Mouse (Mus musculus): ENCODE data around the gene Creb3l4. TPM values are rescaled to one million over a fixed set of nuclear protein-coding genes. Genes with fewer than 3 reads are reported as not detected.
A peak's percentile ranks its signal among the peaks of the same experiment; 100 is the strongest.

The Creb3l4 gene
- total and polyA plus RNA-seq, 3 experiments, result 0.21 to 0.89 (median 0.59) TPM

GRCm38 (mm10) chr3:90268971-90269370, 25.7 kb upstream of the Creb3l4 start:
- Histone ChIP-seq H3K9me3 (replicated peaks; ENCODE audit: low read length) (no peaks in the 10 kb centered on the region), H3K4me1 (ENCODE audit: control insufficient read depth in 1 of 2, insufficient read depth in 2 of 2) (peaks cover 16 to 27% of the 10 kb centered on the region in 2 experiments), H3K36me3 (replicated peaks in 1 of 2; ENCODE audit: control insufficient read depth in 1 of 2, insufficient read depth in 1 of 2, low read length in 1 of 2) (peaks cover 57 to 69% of the 10 kb centered on the region in 2 experiments), H3K27me3 (replicated peaks) (no peaks in the 10 kb centered on the region), H3K4me3 (replicated peaks in 1 of 3; ENCODE audit: low read depth in 2 of 3, low read length in 2 of 3, poor library complexity in 1 of 3) (no peak overlapping the region), H3K79me2 (replicated peaks; ENCODE audit: control insufficient read depth, extremely low read depth, insufficient read depth, poor library complexity, severe bottlenecking) (peaks cover 28% of the 10 kb centered on the region), H3K27ac (ENCODE audit: insufficient read depth, low read depth) (no peak overlapping the region), H3K4me2 (ENCODE audit: insufficient read depth, low read depth, poor library complexity, severe bottlenecking) (no peak overlapping the region), H3K9ac (ENCODE audit: insufficient read depth, low read depth) (no peak overlapping the region)
- dilution Hi-C loops (cut with MboI; ENCODE audit: extremely low pct_ligation_motif_present, extremely low pct_unique_long_range_greater_than_20kb, low sequenced_read_pairs) (no loop called here), in situ Hi-C loops (cut with MboI; ENCODE audit: low pct_ligation_motif_present, low pct_unique_long_range_greater_than_20kb, low sequenced_read_pairs) (no loop called here)
- no peak for DNase-seq (ENCODE audit: extremely low read depth)
- no peak for TF ChIP-seq MAX (IDR thresholded peaks at IDR 0.05; ENCODE audit: low read length)
- TF ChIP-seq NELFE (IDR thresholded peaks at IDR 0.05; ENCODE audit: low read depth, low read length), result no peak
- TF ChIP-seq ZKSCAN1 (IDR thresholded peaks at IDR 0.05; ENCODE audit: borderline replicate concordance, low read depth, low read length), result no peak
- TF ChIP-seq TCF12 (IDR thresholded peaks at IDR 0.05; ENCODE audit: low read depth, low read length), result no peak
- no peak for TF ChIP-seq RAD21 (IDR thresholded peaks at IDR 0.05; ENCODE audit: low read depth, low read length)
- TF ChIP-seq BHLHE40 (IDR thresholded peaks at IDR 0.05; ENCODE audit: low read depth, low read length), result no peak
- no peak for TF ChIP-seq POLR2A (IDR thresholded peaks at IDR 0.05; ENCODE audit: low read depth, low read length)
- TF ChIP-seq KAT2A (IDR thresholded peaks at IDR 0.05; ENCODE audit: insufficient replicate concordance, low read length), result no peak
- TF ChIP-seq ELF1 (IDR thresholded peaks at IDR 0.05; ENCODE audit: low read depth, low read length), result no peak
- TF ChIP-seq EP300 (IDR thresholded peaks at IDR 0.05; ENCODE audit: low read length), result no peak
- no peak for TF ChIP-seq USF2 (conservative IDR thresholded peaks at IDR 0.05; ENCODE audit: low read depth, low read length)
- TF ChIP-seq JUN (IDR thresholded peaks at IDR 0.05; ENCODE audit: insufficient read depth, low read depth, low read length), result no peak
- no peak for TF ChIP-seq MAZ (IDR thresholded peaks at IDR 0.05; ENCODE audit: low read depth, low read length)
- no peak for TF ChIP-seq USF1 (IDR thresholded peaks at IDR 0.05; ENCODE audit: low read depth, low read length)
- no peak for TF ChIP-seq CTCF (conservative IDR thresholded peaks at IDR 0.05 in 1 of 2, IDR thresholded peaks at IDR 0.05 in 1 of 2; ENCODE audit: low read depth in 2 of 2, low read length in 2 of 2)
- TF ChIP-seq ZC3H11A (IDR thresholded peaks at IDR 0.05; ENCODE audit: low read depth, low read length), result no peak

GRCm38 (mm10) chr3:90268190-90268589, 24.9 kb upstream of the Creb3l4 start:
- in situ Hi-C loops (cut with MboI; ENCODE audit: low pct_ligation_motif_present, low pct_unique_long_range_greater_than_20kb, low sequenced_read_pairs), result no loop called here
- peak overlapping the region in 1 of 3 experiments; percentile 92 for H3K4me3 ChIP-seq (replicated peaks in 1 of 3; ENCODE audit: low read depth in 2 of 3, low read length in 2 of 3, poor library complexity in 1 of 3)
- dilution Hi-C loops (cut with MboI; ENCODE audit: extremely low pct_ligation_motif_present, extremely low pct_unique_long_range_greater_than_20kb, low sequenced_read_pairs), result no loop called here

More at GRCm38 (mm10) chr3:90268190-90268589, 24.9 kb upstream of the Creb3l4 start:
- H3K36me3 ChIP-seq (replicated peaks in 1 of 2; ENCODE audit: control insufficient read depth in 1 of 2, insufficient read depth in 1 of 2, low read length in 1 of 2), result peaks cover 55 to 68% of the 10 kb centered on the region in 2 experiments
- H3K79me2 ChIP-seq (replicated peaks; ENCODE audit: control insufficient read depth, extremely low read depth, insufficient read depth, poor library complexity, severe bottlenecking), result peaks cover 28% of the 10 kb centered on the region
- H3K27me3 ChIP-seq (replicated peaks), result no peaks in the 10 kb centered on the region
- H3K27ac ChIP-seq (ENCODE audit: insufficient read depth, low read depth), result no peak overlapping the region
- peak overlapping the region; percentile 63 for H3K4me2 ChIP-seq (ENCODE audit: insufficient read depth, low read depth, poor library complexity, severe bottlenecking)
- H3K9me3 ChIP-seq (replicated peaks; ENCODE audit: low read length), result no peaks in the 10 kb centered on the region
- TF ChIP-seq ETS1 (conservative IDR thresholded peaks at IDR 0.05; ENCODE audit: low read depth, low read length) (no peak), MEF2A (IDR thresholded peaks at IDR 0.05; ENCODE audit: borderline replicate concordance, low read depth, low read length) (no peak), POLR2AphosphoS2 (IDR thresholded peaks at IDR 0.05; ENCODE audit: low read depth, low read length) (no peak), USF1 (IDR thresholded peaks at IDR 0.05; ENCODE audit: low read depth, low read length) (no peak), ZC3H11A (IDR thresholded peaks at IDR 0.05; ENCODE audit: low read depth, low read length) (no peak), SIN3A (IDR thresholded peaks at IDR 0.05; ENCODE audit: low read length) (no peak), CTCF (conservative IDR thresholded peaks at IDR 0.05 in 1 of 2, IDR thresholded peaks at IDR 0.05 in 1 of 2; ENCODE audit: low read depth in 2 of 2, low read length in 2 of 2) (no peak), EP300 (IDR thresholded peaks at IDR 0.05; ENCODE audit: low read length) (no peak), MAX (IDR thresholded peaks at IDR 0.05; ENCODE audit: low read length) (no peak), MXI1 (IDR thresholded peaks at IDR 0.05; ENCODE audit: low read depth, low read length) (no peak), CHD1 (IDR thresholded peaks at IDR 0.05; ENCODE audit: low read depth, low read length) (no peak), E2F4 (IDR thresholded peaks at IDR 0.05; ENCODE audit: insufficient replicate concordance, low read depth, low read length) (no peak)
- no peak for DNase-seq (ENCODE audit: extremely low read depth)
- H3K9ac ChIP-seq (ENCODE audit: insufficient read depth, low read depth), result peak overlapping the region; percentile 97
- peaks cover 23 to 35% of the 10 kb centered on the region in 2 experiments for H3K4me1 ChIP-seq (ENCODE audit: control insufficient read depth in 1 of 2, insufficient read depth in 2 of 2)
